Mouse (Mus musculus): ENCODE data around the gene Il31ra. TPM values are rescaled to one million over a fixed set of nuclear protein-coding genes. Genes with fewer than 3 reads are reported as not detected.
"Not testable (repeated sequence)": the region's sequence is repeated elsewhere in the genome, so short reads cannot be mapped to it uniquely, and the experiment has no call there.

Gene Il31ra
- not detected for total RNA-seq (2021)

GRCm38 (mm10) chr13:112594260-112594659 lies at the start of gene Il31ra:
Gene Il31ra (minus strand): TSS chr13:112594360.
- intact Hi-C loops (cut with DNase I); DNase-seq: not testable (repeated sequence)

GRCm38 (mm10) chr13:112642897-112643296 lies 48.7 kb upstream of the Il31ra start:
- intact Hi-C loops (cut with DNase I), result no loop called here

GRCm38 (mm10) chr13:112639111-112639510 lies 45.0 kb upstream of the Il31ra start:
- no peak for DNase-seq
- intact Hi-C loops (cut with DNase I), result no loop called here

More at GRCm38 (mm10) chr13:112642897-112643296, 48.7 kb upstream of the Il31ra start:
- DNase-seq, result no peak

- no peak for DNase-seq
- intact Hi-C loops (cut with DNase I), result no loop called here
Measured at GRCm38 (mm10) chr13:112636498-112636897, 42.3 kb upstream of the Il31ra start.

GRCm38 (mm10) chr13:112635174-112635837 lies 41.1 kb upstream of the Il31ra start:
- no peak for DNase-seq
- intact Hi-C loops (cut with DNase I), result no loop called here

- intact Hi-C loops (cut with DNase I), result no loop called here
- DNase-seq, result no peak
Measured at GRCm38 (mm10) chr13:112625566-112625965, 31.4 kb upstream of the Il31ra start.

- intact Hi-C loops (cut with DNase I), result no loop called here
- no peak for DNase-seq
Measured at GRCm38 (mm10) chr13:112624622-112625021, 30.5 kb upstream of the Il31ra start.

GRCm38 (mm10) chr13:112623656-112624055 lies 29.5 kb upstream of the Il31ra start:
- intact Hi-C loops (cut with DNase I), result no loop called here
- DNase-seq, result peak; percentile 22

- intact Hi-C loops (cut with DNase I), result no loop called here
- DNase-seq, result no peak
Measured at GRCm38 (mm10) chr13:112621592-112621991, 27.4 kb upstream of the Il31ra start.

- DNase-seq, result no peak
- intact Hi-C loops (cut with DNase I), result no loop called here
Measured at GRCm38 (mm10) chr13:112608606-112609005, 14.4 kb upstream of the Il31ra start.

- intact Hi-C loops (cut with DNase I), result no loop called here
- no peak for DNase-seq
Measured at GRCm38 (mm10) chr13:112604411-112604810, 10.3 kb upstream of the Il31ra start.

- intact Hi-C loops (cut with DNase I), result no loop called here
Measured at GRCm38 (mm10) chr13:112603839-112604238, 9.7 kb upstream of the Il31ra start.

GRCm38 (mm10) chr13:112602607-112603006 lies 8.4 kb upstream of the Il31ra start:
- DNase-seq, result no peak
- intact Hi-C loops (cut with DNase I), result no loop called here

More at GRCm38 (mm10) chr13:112603839-112604238, 9.7 kb upstream of the Il31ra start:
- no peak for DNase-seq

GRCm38 (mm10) chr13:112590254-112590653 lies 3.9 kb downstream of the Il31ra start:
- intact Hi-C loops (cut with DNase I), result no loop called here
- DNase-seq, result no peak

GRCm38 (mm10) chr13:112589625-112590024 lies 4.5 kb downstream of the Il31ra start:
- intact Hi-C loops (cut with DNase I), result no loop called here

GRCm38 (mm10) chr13:112584556-112585237 lies 9.5 kb downstream of the Il31ra start:
- intact Hi-C loops (cut with DNase I), result no loop called here
- no peak for DNase-seq

More at GRCm38 (mm10) chr13:112589625-112590024, 4.5 kb downstream of the Il31ra start:
- DNase-seq, result no peak

GRCm38 (mm10) chr13:112582291-112582690 lies 11.9 kb downstream of the Il31ra start:
- intact Hi-C loops (cut with DNase I), result no loop called here
- no peak for DNase-seq

- no peak for DNase-seq
- intact Hi-C loops (cut with DNase I), result no loop called here
Measured at GRCm38 (mm10) chr13:112581796-112582195, 12.4 kb downstream of the Il31ra start.

- intact Hi-C loops (cut with DNase I), result no loop called here
- no peak for DNase-seq
Measured at GRCm38 (mm10) chr13:112580590-112581320, 13.4 kb downstream of the Il31ra start.

GRCm38 (mm10) chr13:112578041-112578440 lies 16.1 kb downstream of the Il31ra start:
- intact Hi-C loops (cut with DNase I), result not testable (repeated sequence)
- peak; percentile 96 for DNase-seq

GRCm38 (mm10) chr13:112573800-112574199 lies 20.4 kb downstream of the Il31ra start:
- no peak for DNase-seq
- intact Hi-C loops (cut with DNase I), result no loop called here
